Mouse (Mus musculus) kidney, adult 8-10 months (tissue): Measurements from ENCODE around the gene Samd11.

Experiments
- DNase-seq, 2 experiments: peaks; one replicate each; pipeline ENCODE4 v3.0.0; 2022

Samd11 gene

GRCm38 (mm10) chr4:156213134-156213533, 42.3 kb downstream of the Samd11 start:
- no peak for DNase-seq

- no peak for DNase-seq
Observed at GRCm38 (mm10) chr4:156209963-156210635, 45.4 kb downstream of the Samd11 start.

- DNase-seq = no peak
Observed at GRCm38 (mm10) chr4:156208872-156209271, 46.6 kb downstream of the Samd11 start.

GRCm38 (mm10) chr4:156203413-156204131, 51.9 kb downstream of the Samd11 start:
- no peak for DNase-seq

GRCm38 (mm10) chr4:156203001-156203412, 52.5 kb downstream of the Samd11 start, which contains the start of gene AW011738:
Gene AW011738 (plus strand): TSS chr4:156203304.
- DNase-seq = peak; percentile 58 to 59

GRCm38 (mm10) chr4:156202462-156202893, 53.0 kb downstream of the Samd11 start:
- DNase-seq = no peak

GRCm38 (mm10) chr4:156200623-156201475, 54.6 kb downstream of the Samd11 start, which contains the start of gene Isg15:
Gene Isg15 (minus strand): TSS chr4:156200818.
- DNase-seq = no peak

GRCm38 (mm10) chr4:156197829-156198205, 57.6 kb downstream of the Samd11 start:
- DNase-seq = peak; percentile 88 to 89

- peak; percentile 50 to 56 for DNase-seq
Observed at GRCm38 (mm10) chr4:156197131-156197828, 58.2 kb downstream of the Samd11 start, which contains the start of gene Agrn. Gene Agrn (minus strand): TSS chr4:156197488.
